Mouse (Mus musculus) heart, postnatal 0 days (tissue): ENCODE results near the gene A630089N07Rik. TPM values are rescaled to one million over a fixed set of nuclear protein-coding genes. Genes with fewer than 3 reads are reported as not detected.

ENCODE experiments used
- ATAC-seq: fragments of 200-750 bp; cut with Nextera tagmentation; 2 replicates; pipeline ENCODE4 v1.8.0; 2017; ENCODE audit warnings: low read depth, moderate number of reproducible peaks, moderate library complexity; ENCODE audit not compliant: insufficient read depth
- DNase-seq: peaks from one replicate; pipeline ENCODE4 v3.0.0-alpha.2; 2016; ENCODE audit warnings: low spot score
- H3K27ac ChIP-seq: fragments of 300-500 bp; sonication (generic); 2 replicates; pipeline ENCODE4 v1.5.1; 2014; ENCODE audit warnings: low read depth, mild to moderate bottlenecking
- H3K27me3 ChIP-seq: fragments of 300-500 bp; sonication (generic); 2 replicates; pipeline ENCODE4 v1.6.1; 2014; ENCODE audit warnings: low read length, mixed read lengths; ENCODE audit not compliant: control insufficient read depth, insufficient read depth
- H3K36me3 ChIP-seq: fragments of 300-500 bp; sonication (generic); replicated peaks from 2 replicates; pipeline ENCODE4 v1.6.1; 2014; ENCODE audit warnings: low read length, mixed read lengths; ENCODE audit not compliant: control insufficient read depth, insufficient read depth
- H3K4me1 ChIP-seq: fragments of 300-500 bp; sonication (generic); 2 replicates; pipeline ENCODE4 v1.6.1; 2014; ENCODE audit warnings: antibody characterized with exemption; ENCODE audit not compliant: control insufficient read depth, insufficient read depth
- H3K4me2 ChIP-seq: fragments of 300-500 bp; sonication (generic); 2 replicates; pipeline ENCODE4 v1.6.1; 2014; ENCODE audit warnings: low read depth, mild to moderate bottlenecking, low read length, moderate library complexity
- H3K4me3 ChIP-seq: fragments of 300-500 bp; sonication (generic); 2 replicates; pipeline ENCODE4 v1.5.1; 2014; ENCODE audit warnings: low read depth, low read length
- H3K9ac ChIP-seq: fragments of 300-500 bp; sonication (generic); replicated peaks from 2 replicates; pipeline ENCODE4 v1.6.1; 2014; ENCODE audit warnings: low read depth, low read length, mixed read lengths
- H3K9me3 ChIP-seq: fragments of 300-500 bp; sonication (generic); replicated peaks from 2 replicates; pipeline ENCODE4 v1.6.1; 2016; ENCODE audit warnings: low read length; ENCODE audit not compliant: control insufficient read depth
- CTCF ChIP-seq: IDR thresholded peaks from 2 replicates; pipeline ENCODE4 v1.5.1; 2016; ENCODE audit warnings: antibody characterized with exemption, control low read depth, low read depth
- EP300 ChIP-seq: IDR thresholded peaks from 2 replicates; pipeline ENCODE4 v1.6.1; 2016; ENCODE audit warnings: antibody characterized with exemption, low read depth
- WGBS: fragments of 180-500 bp; shearing (Covaris S2); extraction: QIAGEN DNeasy Blood & Tissue Kit; methylation state at CpG from one replicate; pipeline ENCODE4 v1.1.7; 2014; 5-methylcytosine and 5-hydroxymethylcytosine counted together
- polyA plus RNA-seq: library from polyadenylated mRNA; unstranded; fragments of >200 nt; fragmentation: Nextera tagmentation; extraction: Ambion mirVana; gene quantifications from 2 replicates; pipeline ENCODE4 v1.2.1, GENCODE M21; 2015
- total RNA-seq: library from RNA; depleted of rRNA; stranded (reverse); fragments of >200 nt; gene quantifications from 2 replicates; pipeline ENCODE4 v1.2.3, GENCODE M21; 2014; ENCODE audit warnings: low replicate concordance

The A630089N07Rik gene
- total and polyA plus RNA-seq, 2 experiments from 2014 or later: 2.0 to 2.7 TPM

DNA sequence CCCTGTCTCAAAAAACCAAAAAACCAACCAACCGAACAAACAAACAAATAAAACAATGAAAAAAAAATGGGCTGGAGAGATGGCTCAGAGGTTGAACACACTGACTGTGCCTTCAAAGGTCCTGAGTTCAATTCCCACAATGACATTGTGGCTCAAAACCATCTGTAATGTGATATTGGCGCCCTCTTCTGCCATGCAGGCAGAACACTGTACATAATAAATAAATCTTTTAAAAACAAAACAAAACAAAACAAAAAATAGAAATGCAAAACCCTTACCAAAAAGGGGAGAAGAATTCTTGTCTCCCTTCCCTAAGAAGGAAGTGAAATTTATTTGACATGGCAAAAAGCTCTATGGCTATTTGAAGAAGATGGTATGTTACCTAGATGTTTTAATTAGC is 90.7 kb downstream of the A630089N07Rik start:
- Histone ChIP-seq H3K4me1 (no peaks in the 10 kb centered on the region; the same call in 1 of the 2 replicates), H3K4me3 (no peak overlapping the region), H3K4me2 (no peak overlapping the region), H3K9ac (no peak overlapping the region), H3K27ac (no peak overlapping the region), H3K36me3 (no peaks in the 10 kb centered on the region), H3K9me3 (peaks cover 6% of the 10 kb centered on the region; the same call in 1 of the 2 replicates), H3K27me3 (no peaks in the 10 kb centered on the region)
- TF ChIP-seq CTCF (peak; percentile 7; the same call in 1 of the 2 replicates), EP300 (no peak)
- 80% methylated on average over 2 of the region's 2 CpGs for WGBS
- DNase-seq: no peak
- ATAC-seq: no peak

DNA sequence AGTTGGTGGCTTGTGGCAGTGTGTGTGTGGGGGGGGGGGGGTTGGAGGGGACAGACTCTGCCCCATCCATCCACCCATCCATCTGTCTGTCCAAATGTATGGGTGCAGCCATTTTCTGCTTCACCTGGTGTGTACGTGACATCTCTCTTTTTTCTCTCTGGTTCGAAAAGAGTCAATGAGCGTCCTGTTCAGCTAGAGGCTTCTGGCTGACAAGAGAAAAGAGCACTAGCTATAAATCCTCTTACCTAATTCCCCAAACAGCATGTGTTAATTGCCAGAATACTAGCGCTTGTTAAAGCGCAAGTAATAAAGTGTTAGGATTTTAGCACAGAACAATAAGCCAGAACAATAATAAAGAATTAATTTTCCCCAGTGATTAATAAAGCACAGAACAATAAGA is 97.7 kb downstream of the A630089N07Rik start:
- H3K4me3 ChIP-seq: no peak overlapping the region
- H3K36me3 ChIP-seq: no peaks in the 10 kb centered on the region
- ATAC-seq: no peak
- no peaks in the 10 kb centered on the region for H3K4me1 ChIP-seq
- H3K9me3 ChIP-seq: peaks cover 6% of the 10 kb centered on the region; the same call in 1 of the 2 replicates
- TF ChIP-seq CTCF (no peak), EP300 (no peak)
- no peak overlapping the region for H3K27ac ChIP-seq
- no peaks in the 10 kb centered on the region for H3K27me3 ChIP-seq
- 86% methylated on average over 5 of the region's 5 CpGs for WGBS
- no peak overlapping the region for H3K9ac ChIP-seq
- DNase-seq: no peak
- H3K4me2 ChIP-seq: no peak overlapping the region

DNA sequence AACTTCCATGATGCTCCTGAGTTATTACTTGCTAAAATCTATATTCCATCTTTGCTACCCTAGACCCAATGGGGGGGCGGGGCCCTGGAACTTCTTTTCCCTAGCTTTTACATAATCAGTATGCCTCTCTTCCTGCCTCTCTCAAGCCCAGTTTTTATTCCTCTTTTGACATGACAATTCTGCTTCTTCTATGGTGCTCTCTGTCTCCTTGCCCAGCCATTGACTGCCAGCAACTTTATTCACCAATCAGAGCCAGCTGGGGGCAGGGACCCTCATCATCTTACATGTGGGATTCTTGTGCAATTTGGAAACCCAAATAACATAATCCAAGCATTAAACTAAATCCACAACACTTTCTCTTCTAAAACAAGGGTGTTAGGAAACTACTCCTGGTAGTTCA is 100.9 kb downstream of the A630089N07Rik start:
- H3K27me3 ChIP-seq: no peaks in the 10 kb centered on the region
- H3K4me2 ChIP-seq: no peak overlapping the region
- no peaks in the 10 kb centered on the region for H3K9me3 ChIP-seq
- DNase-seq (no peak), ATAC-seq (no peak)
- no peaks in the 10 kb centered on the region for H3K4me1 ChIP-seq
- no peak for TF ChIP-seq CTCF
- no peak for TF ChIP-seq EP300
- no peaks in the 10 kb centered on the region for H3K36me3 ChIP-seq
- no peak overlapping the region for H3K4me3 ChIP-seq
- no peak overlapping the region for H3K27ac ChIP-seq
- WGBS: 84% methylated on average over 1 of the region's 1 CpGs
- no peak overlapping the region for H3K9ac ChIP-seq

DNA sequence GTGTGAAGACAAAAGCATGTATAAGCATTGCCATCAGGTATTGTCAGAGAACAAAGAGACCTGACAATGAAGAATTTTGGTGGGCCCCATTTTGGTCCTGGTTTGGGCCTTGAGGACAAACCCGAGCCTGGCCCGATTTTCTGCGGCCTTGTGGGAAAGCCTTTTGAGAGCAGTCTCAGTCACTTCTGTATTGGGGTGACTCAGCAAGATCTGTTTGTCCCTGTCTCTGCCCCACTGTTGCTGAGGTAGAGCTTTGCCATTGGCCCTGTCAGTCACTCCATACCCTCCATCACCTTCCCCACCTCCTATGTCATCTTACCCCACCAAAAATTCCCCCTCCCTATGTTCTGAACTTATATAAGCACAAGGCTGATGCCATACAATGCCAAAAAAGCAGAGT is 104.5 kb downstream of the A630089N07Rik start:
- H3K9me3 ChIP-seq: no peaks in the 10 kb centered on the region
- no peak overlapping the region for H3K9ac ChIP-seq
- DNase-seq (no peak), ATAC-seq (no peak)
- no peaks in the 10 kb centered on the region for H3K4me1 ChIP-seq
- no peak for TF ChIP-seq CTCF
- TF ChIP-seq EP300: no peak
- H3K36me3 ChIP-seq: no peaks in the 10 kb centered on the region
- H3K4me3 ChIP-seq: no peak overlapping the region
- 95% methylated on average over 3 of the region's 3 CpGs for WGBS
- no peak overlapping the region for H3K4me2 ChIP-seq
- no peak overlapping the region for H3K27ac ChIP-seq
- no peaks in the 10 kb centered on the region for H3K27me3 ChIP-seq

DNA sequence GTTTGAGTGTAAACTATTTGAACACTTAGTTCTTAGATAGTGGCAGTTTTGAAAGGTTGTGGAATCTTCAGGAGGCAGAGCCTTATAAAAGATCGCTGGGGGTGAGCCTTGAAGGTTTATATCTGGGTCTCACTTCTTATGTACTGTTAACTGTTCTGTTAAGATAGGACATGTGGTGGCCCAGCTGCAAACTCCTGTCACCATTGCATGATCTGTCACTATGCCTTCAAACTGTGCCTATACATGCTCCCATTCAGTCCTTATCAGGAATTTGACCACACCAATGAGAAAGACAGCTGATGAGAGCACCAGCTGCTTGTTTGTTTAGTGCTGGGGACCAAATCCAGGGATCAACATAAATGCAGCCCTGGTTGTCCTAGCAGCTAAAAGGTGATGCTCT is 105.0 kb downstream of the A630089N07Rik start:
- WGBS: 61% methylated on average over 1 of the region's 1 CpGs

DNA sequence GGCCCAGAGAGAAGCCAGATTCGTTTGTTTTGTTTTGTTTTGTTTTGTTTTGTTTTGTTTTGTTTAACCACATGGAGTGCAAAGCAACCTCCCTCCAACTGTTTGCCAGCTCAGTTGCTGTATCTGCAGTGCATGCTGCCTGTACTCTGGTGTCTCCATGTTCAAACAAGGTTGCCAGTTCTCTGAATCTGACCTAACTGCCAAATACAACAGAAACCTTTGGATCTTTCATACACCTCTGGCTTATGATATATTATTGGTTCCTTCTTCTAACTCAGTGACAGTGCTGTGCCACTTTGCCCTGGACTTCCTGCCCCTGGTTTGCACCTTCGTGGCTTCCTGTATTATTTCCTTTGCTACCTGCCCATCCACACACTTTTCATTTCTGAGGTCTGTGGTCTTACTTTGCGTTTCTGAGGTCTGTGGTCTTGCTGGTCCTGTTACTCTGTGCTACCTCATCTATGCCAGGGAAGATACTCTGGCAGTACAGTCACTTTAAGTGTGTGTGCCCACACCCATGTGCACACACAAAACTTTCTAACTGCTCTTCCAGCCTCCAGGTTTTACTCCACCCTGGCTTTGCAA is 118.2 kb downstream of the A630089N07Rik start:
- H3K4me3 ChIP-seq: no peak overlapping the region
- TF ChIP-seq EP300 (no peak), CTCF (no peak)
- H3K9ac ChIP-seq: no peak overlapping the region
- H3K9me3 ChIP-seq: no peaks in the 10 kb centered on the region
- ATAC-seq (no peak), DNase-seq (no peak)
- no peak overlapping the region for H3K4me2 ChIP-seq
- WGBS: 79% methylated on average over 3 of the region's 3 CpGs
- H3K36me3 ChIP-seq: no peaks in the 10 kb centered on the region
- H3K27me3 ChIP-seq: no peaks in the 10 kb centered on the region
- no peak overlapping the region for H3K27ac ChIP-seq
- H3K4me1 ChIP-seq: peaks cover 12% of the 10 kb centered on the region

More for the DNA sequence above, 105.0 kb downstream of the A630089N07Rik start:
- H3K9me3 ChIP-seq: no peaks in the 10 kb centered on the region
- DNase-seq: no peak
- H3K27ac ChIP-seq: no peak overlapping the region
- no peaks in the 10 kb centered on the region for H3K27me3 ChIP-seq
- H3K9ac ChIP-seq: no peak overlapping the region
- ATAC-seq: no peak
- no peak for TF ChIP-seq CTCF
- TF ChIP-seq EP300: no peak
- H3K4me1 ChIP-seq: no peaks in the 10 kb centered on the region
- H3K4me3 ChIP-seq: no peak overlapping the region
- H3K4me2 ChIP-seq: no peak overlapping the region
- H3K36me3 ChIP-seq: no peaks in the 10 kb centered on the region
